Mouse (Mus musculus): Measurements from ENCODE around the gene P4htm. TPM values are rescaled to one million over a fixed set of nuclear protein-coding genes. Genes with fewer than 3 reads are reported as not detected.

Gene P4htm
- polyA plus RNA-seq (2012; rRNA removed) = 26.4 and 28.4 TPM in 2 replicates

DNA sequence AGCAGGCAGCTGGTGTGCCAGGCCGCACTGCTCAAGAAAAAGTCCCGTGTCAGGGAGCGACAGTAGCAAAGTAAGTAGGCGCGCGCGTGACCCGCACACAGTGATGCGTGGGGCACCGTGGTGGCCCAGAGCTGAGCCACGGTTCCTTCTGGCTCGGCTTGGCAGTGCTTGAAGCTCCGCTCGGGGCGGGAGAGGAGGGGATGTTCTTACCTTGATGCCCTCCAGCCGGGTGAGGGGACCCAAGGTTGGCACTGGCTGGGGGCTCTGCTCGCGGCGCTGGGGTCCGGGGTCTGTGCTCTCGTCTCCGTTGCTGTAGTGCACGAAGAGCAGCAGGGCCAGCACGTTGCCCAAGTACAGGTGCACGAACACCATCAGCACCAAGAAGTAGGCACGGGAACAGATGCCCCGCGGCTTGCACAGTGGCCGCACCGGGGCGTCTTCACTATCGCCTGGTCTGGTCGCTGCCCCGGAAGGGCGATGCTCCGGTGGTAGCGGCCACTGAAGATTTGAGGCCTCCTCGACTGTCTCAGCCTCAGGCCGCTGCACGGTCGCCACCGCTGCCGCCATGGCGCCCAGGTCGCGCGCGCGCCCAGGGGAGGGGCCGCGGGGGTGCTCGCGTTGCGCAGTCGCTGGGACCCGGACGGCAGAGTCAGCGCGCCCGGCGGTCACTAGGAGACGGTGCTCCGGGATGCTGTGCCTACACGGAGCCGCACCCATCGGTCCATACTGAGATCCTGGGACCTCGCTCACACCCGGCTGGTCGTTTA lies at the start of gene P4htm:
P4htm (minus strand) TSS at position 670 of the 767 bp plus-strand sequence.

DNA sequence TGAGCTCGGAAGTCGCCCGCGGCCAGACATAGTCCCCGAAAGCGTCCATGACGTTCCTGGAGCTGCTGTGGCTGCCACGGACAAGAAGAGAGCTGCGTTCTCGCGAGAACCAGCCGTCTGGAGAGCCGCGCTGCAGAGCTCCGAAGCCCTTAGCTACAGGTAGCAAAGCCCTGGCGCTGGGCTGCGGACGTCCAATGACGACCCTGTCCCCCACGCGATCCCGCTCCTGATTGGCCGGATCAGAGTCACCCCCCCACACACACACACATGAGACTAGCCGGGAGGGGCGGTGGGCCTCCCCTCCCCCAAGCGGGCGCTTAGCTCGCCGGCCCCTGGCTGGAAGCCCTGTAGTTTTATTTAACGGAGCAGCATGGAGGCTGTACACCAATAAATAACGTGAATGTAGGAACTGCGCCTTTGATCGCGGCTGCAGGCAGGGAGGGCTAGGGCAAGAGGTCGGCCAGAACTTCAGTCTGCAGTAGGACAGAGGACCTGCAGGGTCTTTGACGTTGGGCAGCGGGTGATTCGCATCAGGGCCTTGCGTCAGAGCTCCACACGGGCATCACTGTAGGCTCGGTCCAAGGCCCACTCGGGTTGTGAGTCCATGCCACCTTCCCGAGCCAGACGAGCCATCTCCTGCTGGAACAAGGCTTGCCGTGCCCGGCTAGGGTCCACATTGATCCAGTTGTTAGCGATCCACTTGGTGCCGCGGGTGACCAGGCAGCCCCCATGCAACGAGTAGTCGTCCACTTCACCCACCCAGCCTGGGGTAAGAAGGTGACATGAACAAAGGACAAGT lies 18.7 kb downstream of the P4htm start, which contains the start of gene Wdr6:
Wdr6 (minus strand) TSS at position 195 of the 799 bp plus-strand sequence.

DNA sequence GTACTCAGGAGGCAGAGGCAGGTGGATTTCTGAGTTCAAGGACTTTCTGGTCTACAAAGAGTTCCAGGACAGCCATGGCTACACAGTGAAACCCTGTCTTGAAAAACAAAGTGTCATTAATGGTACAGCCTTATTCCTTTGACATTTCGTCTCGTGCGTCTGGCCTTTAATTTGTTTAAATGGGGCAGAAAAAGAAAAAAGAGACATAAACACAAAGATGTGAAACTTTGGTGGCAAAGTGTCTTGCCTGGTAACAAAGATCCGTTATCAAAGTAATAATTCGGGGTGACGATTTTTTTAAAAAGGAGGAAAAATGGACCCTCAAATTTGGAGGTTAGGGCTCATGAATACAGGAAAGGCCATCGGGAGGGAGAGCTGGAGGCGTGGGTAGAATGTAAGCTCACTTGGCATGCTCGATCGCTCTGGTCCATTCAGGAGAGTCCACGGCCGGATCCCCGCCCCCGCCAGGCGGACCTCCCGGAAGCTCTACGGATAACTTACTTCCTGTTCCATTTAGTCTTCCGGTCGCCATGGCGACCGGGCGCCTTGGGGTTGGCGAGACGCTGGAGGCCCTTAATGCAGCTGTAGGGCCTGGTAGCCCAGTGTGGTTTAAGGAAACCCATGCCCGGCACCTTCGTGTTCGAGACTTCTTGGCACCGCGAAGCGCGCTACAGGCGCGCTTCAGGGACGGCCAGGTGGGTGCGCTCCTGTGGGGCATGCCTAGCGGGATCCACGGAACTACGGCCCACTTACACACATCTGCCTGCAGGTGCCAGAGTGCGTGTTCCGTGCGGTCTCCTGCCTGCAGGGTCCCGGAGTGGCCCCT lies 27.9 kb downstream of the P4htm start, which contains the start of gene Dalrd3:
Dalrd3 (plus strand) TSS at position 506 of the 826 bp plus-strand sequence.

DNA sequence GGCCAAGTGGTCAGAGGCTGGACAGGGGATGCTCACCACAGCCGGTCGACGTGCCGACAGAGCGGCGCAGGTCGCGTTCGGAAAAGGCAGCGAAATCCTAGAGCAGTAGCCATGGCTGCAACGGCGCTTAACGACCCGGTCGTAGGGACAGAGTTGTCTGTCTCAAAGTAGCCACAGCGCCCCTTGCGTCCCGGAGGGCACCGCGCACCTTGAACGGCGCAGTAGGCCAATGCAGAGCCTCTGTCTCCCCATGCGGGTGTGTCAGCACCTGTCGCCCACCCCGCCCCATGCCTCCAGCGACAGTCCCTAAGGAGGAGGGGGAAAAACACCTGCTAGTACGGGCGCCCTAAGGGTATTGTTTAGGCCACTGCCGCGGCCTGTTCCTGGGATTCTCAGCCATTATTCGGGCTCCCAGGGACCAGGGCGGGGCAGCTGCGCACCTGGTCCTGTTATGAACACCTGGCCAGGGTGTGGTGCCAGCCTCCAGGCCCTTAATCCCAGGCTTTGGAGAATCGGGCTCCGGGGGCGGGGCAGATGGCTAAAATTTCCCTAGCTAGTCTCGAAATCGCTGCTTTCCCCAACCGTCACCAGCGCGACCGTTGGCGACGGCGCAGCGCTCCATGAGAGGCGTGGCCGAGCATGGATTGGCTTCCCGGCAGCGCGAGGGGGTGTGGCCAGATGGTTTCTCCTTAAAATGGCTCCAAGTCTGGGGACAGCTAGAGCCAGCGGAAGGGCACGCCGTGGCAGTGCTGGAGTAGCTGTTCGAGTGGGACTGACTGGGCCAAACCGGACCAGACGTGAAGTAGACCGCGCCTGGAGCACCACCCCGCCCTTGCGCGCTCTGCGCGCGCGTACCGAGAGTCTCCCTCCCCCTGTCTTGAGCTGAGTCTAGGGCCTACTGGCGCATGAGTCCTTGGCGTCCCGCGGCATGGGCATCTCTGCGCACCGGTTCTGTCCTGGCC lies 30.4 kb downstream of the P4htm start, which contains the start of gene Ndufaf3:
Ndufaf3 (minus strand) TSS at position 620 of the 962 bp plus-strand sequence.

DNA sequence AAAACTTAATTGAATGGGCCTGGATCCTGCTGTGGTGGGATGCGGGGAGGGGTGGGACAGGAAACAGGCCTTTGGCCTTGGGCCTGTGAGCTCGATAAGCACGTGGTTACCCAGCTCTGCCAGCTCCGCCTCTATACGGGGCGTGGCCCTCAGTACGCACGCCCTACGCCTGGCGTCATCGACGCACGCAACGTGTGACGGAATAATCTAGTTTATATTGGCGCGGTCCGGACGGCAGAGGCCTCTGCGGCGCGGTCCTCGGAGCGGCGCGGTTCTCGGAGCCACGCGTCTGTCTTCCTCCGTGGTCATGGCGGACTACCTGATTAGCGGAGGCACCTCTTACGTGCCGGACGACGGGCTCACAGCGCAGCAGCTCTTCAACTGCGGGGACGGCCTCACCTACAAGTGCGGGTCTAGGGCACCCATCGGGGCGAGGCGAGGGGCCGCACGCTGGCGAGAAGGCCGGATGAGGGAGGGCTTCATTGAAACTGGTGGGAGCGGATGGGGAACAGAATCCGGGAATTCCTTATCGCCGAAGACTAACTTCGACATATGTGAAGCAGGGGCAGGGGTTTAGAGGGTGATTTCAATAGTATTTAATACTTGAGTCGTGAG lies 37.1 kb downstream of the P4htm start, which contains the start of gene Impdh2:
Impdh2 (plus strand) TSS at position 60 of the 615 bp plus-strand sequence.

Other genes with a start within 250 kb of the P4htm start
- 57.3 and 69.2 TPM in 2 replicates for gene Usp4, start 249.8 kb downstream of the P4htm start, polyA plus RNA-seq (2012; rRNA removed)
- gene 1700102P08Rik, start 204.9 kb downstream of the P4htm start, polyA plus RNA-seq (2012; rRNA removed) = 0.59 and 0.73 TPM in 2 replicates
- gene Ccdc36, start 169.2 kb downstream of the P4htm start, polyA plus RNA-seq (2012; rRNA removed) = 0.05 and 0.08 TPM in 2 replicates
- not detected in 2 replicates for gene BC048562, start 161.2 kb downstream of the P4htm start, polyA plus RNA-seq (2012; rRNA removed)
- gene Ccdc71, start 137.1 kb downstream of the P4htm start, polyA plus RNA-seq (2012; rRNA removed) = 33.6 and 34.2 TPM in 2 replicates
- gene Klhdc8b, start 136.1 kb downstream of the P4htm start, polyA plus RNA-seq (2012; rRNA removed) = 92.6 and 96.4 TPM in 2 replicates
- gene Lamb2, start 117.9 kb downstream of the P4htm start, polyA plus RNA-seq (2012; rRNA removed) = 288 and 298 TPM in 2 replicates
- gene Usp19, start 107.1 kb downstream of the P4htm start, polyA plus RNA-seq (2012; rRNA removed) = 218 and 280 TPM in 2 replicates
- 293 and 360 TPM in 2 replicates for gene Qars, start 90.0 kb downstream of the P4htm start, polyA plus RNA-seq (2012; rRNA removed)
- 143 and 200 TPM in 2 replicates for gene Qrich1, start 80.9 kb downstream of the P4htm start, polyA plus RNA-seq (2012; rRNA removed)
- gene Impdh2, start 37.4 kb downstream of the P4htm start, polyA plus RNA-seq (2012; rRNA removed) = 174 and 241 TPM in 2 replicates
- gene Ndufaf3, start 30.2 kb downstream of the P4htm start, polyA plus RNA-seq (2012; rRNA removed) = 38.7 and 43.7 TPM in 2 replicates
- 275 and 288 TPM in 2 replicates for gene Dalrd3, start 27.8 kb downstream of the P4htm start, polyA plus RNA-seq (2012; rRNA removed)
- gene Wdr6, start 18.9 kb downstream of the P4htm start, polyA plus RNA-seq (2012; rRNA removed) = 138 and 143 TPM in 2 replicates
- 31.7 and 31.8 TPM in 2 replicates for gene Arih2, start 51.7 kb upstream of the P4htm start, polyA plus RNA-seq (2012; rRNA removed)
- 19.7 and 26.4 TPM in 2 replicates for gene Slc25a20, start 64.4 kb upstream of the P4htm start, polyA plus RNA-seq (2012; rRNA removed)
- 19.8 and 24.9 TPM in 2 replicates for gene Prkar2a, start 91.6 kb upstream of the P4htm start, polyA plus RNA-seq (2012; rRNA removed)
- gene Ip6k2, start 186.1 kb upstream of the P4htm start, polyA plus RNA-seq (2012; rRNA removed) = 128 and 140 TPM in 2 replicates
- gene Nckipsd, start 210.7 kb upstream of the P4htm start, polyA plus RNA-seq (2012; rRNA removed) = 45.7 and 67.4 TPM in 2 replicates
- gene Celsr3, start 228.7 kb upstream of the P4htm start, polyA plus RNA-seq (2012; rRNA removed) = 0.10 and 0.60 TPM in 2 replicates

All from ovary, adult 2 months (tissue).